13 mouse cellular contexts compared by ENCODE assay signal in genomic region chr2:148171699-148172098, GRCm38 (mm10).
DNase-seq lines count a peak whose midpoint lies in the region; ATAC-seq and TF ChIP-seq lines count a peak whose summit lies in the region.
"Had no signal": no experiment of that assay in that cellular context is flagged by ENCODE, and none has a peak within 500 bp of the region (broad histone marks: within the 10 kb centered on the region; RNA-seq: fewer than 3 reads in every experiment).

No protein-coding gene starts in this region.

- peak in 1 of 2 experiments; percentile 3 for DNase-seq in layer of hippocampus, adult 2 months (ENCODE audit: low spot score in 2 of 2)
- DNase-seq in layer of hippocampus, adult 8-10 months (ENCODE audit: low spot score in 2 of 2) = no peak
- peak; percentile 68 for DNase-seq in kidney, adult 2 months
- DNase-seq in cerebellum, adult 11 months = no peak
- no peak for DNase-seq in adrenal gland, postnatal 4 days (ENCODE audit: low spot score in 2 of 2)
- DNase-seq: spleen, adult 18-20 months; thymus, postnatal 14 days had no signal

- H3K27me3 ChIP-seq in heart, embryonic 12.5 days (replicated peaks) = 0 out of 2 replicates have a peak, but pooled peaks cover 4% of the 10 kb centered on the region
- no peaks in the 10 kb centered on the region for H3K27me3 ChIP-seq in kidney, adult 2 months (replicated peaks; ENCODE audit: control insufficient read depth, insufficient read depth, low read length)
- H3K27me3 ChIP-seq in lung, embryonic 16.5 days (ENCODE audit: control insufficient read depth, insufficient read depth, low read depth, low read length) = no peaks in the 10 kb centered on the region
- no peaks in the 10 kb centered on the region for H3K27me3 ChIP-seq in midbrain, embryonic 13.5 days
- H3K27me3 ChIP-seq: liver, embryonic 15.5 days had no signal

- H3K4me2 ChIP-seq in heart, embryonic 12.5 days = no peak overlapping the region
- no peak overlapping the region for H3K4me2 ChIP-seq in lung, embryonic 16.5 days (ENCODE audit: low read depth, low read length)
- no peak overlapping the region for H3K4me2 ChIP-seq in midbrain, embryonic 13.5 days (replicated peaks)
- H3K4me2 ChIP-seq: liver, embryonic 15.5 days had no signal

- H3K4me1 ChIP-seq in heart, embryonic 12.5 days (replicated peaks) = peaks cover 17% of the 10 kb centered on the region
- H3K4me1 ChIP-seq in kidney, adult 2 months (ENCODE audit: control insufficient read depth, insufficient read depth, low read length) = no peaks in the 10 kb centered on the region
- no peaks in the 10 kb centered on the region for H3K4me1 ChIP-seq in lung, embryonic 16.5 days (replicated peaks; ENCODE audit: control insufficient read depth, insufficient read depth, low read length)
- H3K4me1 ChIP-seq in midbrain, embryonic 13.5 days (replicated peaks) = no peaks in the 10 kb centered on the region
- H3K4me1 ChIP-seq: hindbrain, embryonic 10.5 days; liver, embryonic 15.5 days had no signal

- no peak for TF ChIP-seq POLR2A in kidney, adult 2 months (IDR thresholded peaks at IDR 0.05; ENCODE audit: low read depth, low read length)

- TF ChIP-seq CTCF in layer of hippocampus, adult 2 months (conservative IDR thresholded peaks at IDR 0.05) = no peak
- no peak for TF ChIP-seq CTCF in kidney, adult 2 months (conservative IDR thresholded peaks at IDR 0.05; ENCODE audit: insufficient read depth, insufficient read length, low read depth, low read length)

- no peak overlapping the region for H3K4me3 ChIP-seq in layer of hippocampus, adult 2 months
- H3K4me3 ChIP-seq in heart, embryonic 12.5 days = no peak overlapping the region
- no peak overlapping the region for H3K4me3 ChIP-seq in kidney, adult 2 months (ENCODE audit: insufficient read depth, low read depth, low read length)
- H3K4me3 ChIP-seq in lung, embryonic 16.5 days (ENCODE audit: low read length) = no peak overlapping the region
- no peak overlapping the region for H3K4me3 ChIP-seq in midbrain, embryonic 13.5 days (replicated peaks)
- H3K4me3 ChIP-seq: hindbrain, embryonic 10.5 days; liver, embryonic 15.5 days had no signal

- peak overlapping the region; percentile 36 for H3K27ac ChIP-seq in layer of hippocampus, adult 2 months
- H3K27ac ChIP-seq in heart, embryonic 12.5 days (ENCODE audit: poor library complexity, severe bottlenecking) = peak overlapping the region; percentile 23
- H3K27ac ChIP-seq in kidney, adult 2 months (ENCODE audit: insufficient read depth, low read depth, low read length) = peak overlapping the region; percentile 98
- H3K27ac ChIP-seq in lung, embryonic 16.5 days (ENCODE audit: low read length) = peak overlapping the region; percentile 2; the same call in 1 of the 2 replicates
- no peak overlapping the region for H3K27ac ChIP-seq in midbrain, embryonic 13.5 days
- H3K27ac ChIP-seq: hindbrain, embryonic 10.5 days; liver, embryonic 15.5 days had no signal

- H3K9ac ChIP-seq in heart, embryonic 12.5 days = no peak overlapping the region
- no peak overlapping the region for H3K9ac ChIP-seq in lung, embryonic 16.5 days (ENCODE audit: low read length)
- H3K9ac ChIP-seq in midbrain, embryonic 13.5 days (replicated peaks) = no peak overlapping the region
- H3K9ac ChIP-seq: liver, embryonic 15.5 days had no signal

- no peaks in the 10 kb centered on the region for H3K9me3 ChIP-seq in heart, embryonic 12.5 days (replicated peaks)
- no peaks in the 10 kb centered on the region for H3K9me3 ChIP-seq in lung, embryonic 16.5 days (ENCODE audit: control insufficient read depth, low read length)
- no peaks in the 10 kb centered on the region for H3K9me3 ChIP-seq in midbrain, embryonic 13.5 days
- H3K9me3 ChIP-seq: hindbrain, embryonic 10.5 days; liver, embryonic 15.5 days had no signal

- H3K36me3 ChIP-seq in heart, embryonic 12.5 days = no peaks in the 10 kb centered on the region
- no peaks in the 10 kb centered on the region for H3K36me3 ChIP-seq in kidney, adult 2 months (ENCODE audit: control insufficient read depth, insufficient read depth, low read length)
- H3K36me3 ChIP-seq in lung, embryonic 16.5 days (ENCODE audit: control insufficient read depth, insufficient read depth, low read length) = no peaks in the 10 kb centered on the region
- H3K36me3 ChIP-seq in midbrain, embryonic 13.5 days = no peaks in the 10 kb centered on the region
- H3K36me3 ChIP-seq: hindbrain, embryonic 10.5 days; liver, embryonic 15.5 days had no signal

- 50% methylated on average over 1 of the region's 1 CpGs for WGBS in heart, embryonic 12.5 days
- WGBS in kidney, adult 2 months = 38% methylated on average over 1 of the region's 1 CpGs
- 44% methylated on average over 1 of the region's 1 CpGs for WGBS in lung, embryonic 16.5 days
- WGBS in midbrain, embryonic 13.5 days = 50% methylated on average over 1 of the region's 1 CpGs

- ATAC-seq in heart, embryonic 12.5 days (ENCODE audit: insufficient number of reproducible peaks, low FRiP score) = peak; percentile 80
- ATAC-seq in lung, embryonic 16.5 days (ENCODE audit: low read depth) = peak; percentile 78
- ATAC-seq in midbrain, embryonic 13.5 days = no peak
- ATAC-seq: forebrain, embryonic 16.5 days had no signal
